Comparison of ENCODE assay signal across 28 mouse cellular contexts in genomic region chr4:95906141-95906540, GRCm38 (mm10).
"Had no signal": no experiment of that assay in that cellular context is flagged by ENCODE, and none has a peak within 500 bp of the region (broad histone marks: within the 10 kb centered on the region; RNA-seq: fewer than 3 reads in every experiment).

No protein-coding gene starts in this region.

- H3K4me3 ChIP-seq: limb, embryonic 10.5 days; limb, embryonic 12.5 days; limb, embryonic 13.5 days; limb, embryonic 15.5 days; liver, embryonic 12.5 days; liver, embryonic 13.5 days; liver, embryonic 15.5 days; lung, embryonic 15.5 days; megakaryocyte, embryonic 14.5 days; midbrain, embryonic 10.5 days; midbrain, embryonic 12.5 days; midbrain, embryonic 13.5 days; midbrain, embryonic 15.5 days; myocyte; neural tube, embryonic 12.5 days had no signal

- H3K27ac ChIP-seq: limb, embryonic 10.5 days; limb, embryonic 12.5 days; limb, embryonic 13.5 days; limb, embryonic 15.5 days; liver, embryonic 12.5 days; liver, embryonic 13.5 days; liver, embryonic 14.5 days; liver, embryonic 15.5 days; lung, embryonic 15.5 days; macrophage; midbrain, embryonic 10.5 days; midbrain, embryonic 12.5 days; midbrain, embryonic 13.5 days; midbrain, embryonic 15.5 days; neural tube, embryonic 12.5 days had no signal

- DNase-seq: left cerebral cortex, postnatal 4 days; liver; liver, embryonic 13.5 days; liver, postnatal 0 days; lung, adult 18-20 months; lung, adult 2 months; lung, embryonic 14.5 days; lung, postnatal 10 days; lung, postnatal 14 days; lung, postnatal 36 days; lung, postnatal 4 days; midbrain, embryonic 14.5 days had no signal
